Mouse (Mus musculus) MEL (cell line): ENCODE results near the gene Opcml. TPM values are rescaled to one million over a fixed set of nuclear protein-coding genes. Genes with fewer than 3 reads are reported as not detected.

ENCODE experiments used
- DNase-seq: peaks from one replicate; pipeline ENCODE4 v3.0.0; 2011; ENCODE audit warnings: low read depth, low spot score
- H3K27ac ChIP-seq: 2 replicates; pipeline ENCODE4 v1.5.1; 2012; ENCODE audit warnings: low read depth, mild to moderate bottlenecking, control low read depth, low read length, moderate library complexity; ENCODE audit not compliant: control insufficient read depth
- H3K27me3 ChIP-seq, 2 experiments: fragments of 150-350 bp in 1 of 2; sonication (generic) in 1 of 2; 2 replicates each; pipeline ENCODE4 v1.6.1; 2012; ENCODE audit warnings: low read length in 2 of 2, mild to moderate bottlenecking in 2 of 2, improper control_type of control experiment in 1 of 2, moderate library complexity in 1 of 2; ENCODE audit not compliant: insufficient read depth in 2 of 2, control insufficient read depth in 1 of 2
- H3K36me3 ChIP-seq, 2 experiments: 2 replicates each; pipeline ENCODE4 v1.6.1; 2012 to 2014; ENCODE audit warnings: low read length in 2 of 2, improper control_type of control experiment in 1 of 2, inconsistent platforms in 1 of 2, mild to moderate bottlenecking in 1 of 2; ENCODE audit not compliant: insufficient read depth in 2 of 2, control insufficient read depth in 1 of 2
- H3K4me1 ChIP-seq, 2 experiments: fragments of 150-350 bp in 1 of 2; sonication (generic) in 1 of 2; 2 replicates each; pipeline ENCODE4 v1.6.1; 2012; ENCODE audit warnings: low read length in 2 of 2, improper control_type of control experiment in 1 of 2, mild to moderate bottlenecking in 1 of 2; ENCODE audit not compliant: insufficient read depth in 2 of 2, control insufficient read depth in 1 of 2
- H3K4me3 ChIP-seq, 2 experiments: fragments of 150-350 bp in 1 of 2; sonication (generic) in 1 of 2; 2 replicates each; pipeline ENCODE4 v1.5.1; 2012; ENCODE audit warnings: low read depth in 2 of 2, low read length in 2 of 2, mild to moderate bottlenecking in 2 of 2, moderate library complexity in 2 of 2, control low read depth in 1 of 2, improper control_type of control experiment in 1 of 2; ENCODE audit not compliant: control insufficient read depth in 1 of 2, insufficient read depth in 1 of 2
- H3K79me2 ChIP-seq: 2 replicates; pipeline ENCODE4 v1.6.1; 2012; ENCODE audit warnings: mild to moderate bottlenecking, low read length, moderate library complexity; ENCODE audit not compliant: control insufficient read depth, poor library complexity, insufficient read depth
- H3K9ac ChIP-seq: 2 replicates; pipeline ENCODE4 v1.6.1; 2012; ENCODE audit warnings: low read depth, mild to moderate bottlenecking, control low read depth, low read length, moderate library complexity; ENCODE audit not compliant: control insufficient read depth, poor library complexity, severe bottlenecking
- H3K9me3 ChIP-seq: fragments of 150-350 bp; sonication (generic); replicated peaks from 2 replicates; pipeline ENCODE4 v1.6.1; 2012; ENCODE audit warnings: mild to moderate bottlenecking, low read length, improper control_type of control experiment, moderate library complexity; ENCODE audit not compliant: insufficient read depth
- CTCF ChIP-seq, 3 experiments: IDR thresholded peaks in 2 of 3; conservative IDR thresholded peaks in 1 of 3; 2 replicates each; pipeline ENCODE4 v1.5.1; 2011 to 2012; ENCODE audit warnings: low read length in 3 of 3, low read depth in 2 of 3, mild to moderate bottlenecking in 2 of 3, improper control_type of control experiment in 1 of 3, inconsistent platforms in 1 of 3, mixed read lengths in 1 of 3, moderate library complexity in 1 of 3; ENCODE audit not compliant: control insufficient read depth in 1 of 3, insufficient read depth in 1 of 3, poor library complexity in 1 of 3, severe bottlenecking in 1 of 3
- E2F4 ChIP-seq: IDR thresholded peaks from 2 replicates; pipeline ENCODE4 v1.6.1; 2011; ENCODE audit warnings: low read depth, low read length, improper control_type of control experiment, borderline replicate concordance
- EP300 ChIP-seq, 2 experiments: IDR thresholded peaks; 2 replicates each; pipeline ENCODE4 v1.6.1; 2011; ENCODE audit warnings: improper control_type of control experiment in 2 of 2, low read length in 2 of 2, low read depth in 1 of 2, mild to moderate bottlenecking in 1 of 2
- GATA1 ChIP-seq: IDR thresholded peaks from 2 replicates; pipeline ENCODE4 v1.6.1; 2011; ENCODE audit warnings: low read depth, low read length, improper control_type of control experiment
- JUND ChIP-seq: IDR thresholded peaks from 2 replicates; pipeline ENCODE4 v1.6.1; 2011; ENCODE audit warnings: low read depth, mild to moderate bottlenecking, improper control_type of control experiment, low read length
- KAT2A ChIP-seq: conservative IDR thresholded peaks from 2 replicates; pipeline ENCODE4 v1.6.1; 2012; ENCODE audit warnings: low read depth, low read length, improper control_type of control experiment, inconsistent platforms
- MAX ChIP-seq: IDR thresholded peaks from 2 replicates; pipeline ENCODE4 v1.6.1; 2011; ENCODE audit warnings: low read length, improper control_type of control experiment
- MAZ ChIP-seq: IDR thresholded peaks from 2 replicates; pipeline ENCODE4 v1.6.1; 2012; ENCODE audit warnings: low read depth, mild to moderate bottlenecking, inconsistent platforms, low read length, improper control_type of control experiment
- MYC ChIP-seq: IDR thresholded peaks from 2 replicates; pipeline ENCODE4 v1.6.1; 2011; ENCODE audit warnings: low read depth, mild to moderate bottlenecking, low read length, improper control_type of control experiment, moderate library complexity
- NELFE ChIP-seq: IDR thresholded peaks from 2 replicates; pipeline ENCODE4 v1.6.1; 2011; ENCODE audit warnings: low read depth, low read length, improper control_type of control experiment
- NRF1 ChIP-seq: IDR thresholded peaks from 2 replicates; pipeline ENCODE4 v1.6.1; 2014; ENCODE audit warnings: low read depth, mild to moderate bottlenecking, inconsistent platforms, low read length, improper control_type of control experiment, moderate library complexity; ENCODE audit not compliant: poor library complexity, insufficient read depth, severe bottlenecking
- POLR2A ChIP-seq, 2 experiments: IDR thresholded peaks; 2 replicates each; pipeline ENCODE4 v1.6.1; 2011 to 2012; ENCODE audit warnings: low read length in 2 of 2, mild to moderate bottlenecking in 2 of 2, control low read depth in 1 of 2, improper control_type of control experiment in 1 of 2, low read depth in 1 of 2, moderate library complexity in 1 of 2; ENCODE audit not compliant: control insufficient read depth in 1 of 2, insufficient read depth in 1 of 2, poor library complexity in 1 of 2
- POLR2AphosphoS2 ChIP-seq: IDR thresholded peaks from 2 replicates; pipeline ENCODE4 v1.6.1; 2011; ENCODE audit warnings: low read length, improper control_type of control experiment
- POLR2AphosphoS5 ChIP-seq: IDR thresholded peaks from 2 replicates; pipeline ENCODE4 v1.6.1; 2012; ENCODE audit warnings: low read depth, borderline replicate concordance, mild to moderate bottlenecking, inconsistent platforms, low read length, moderate library complexity, mixed read lengths
- RCOR1 ChIP-seq: IDR thresholded peaks from 2 replicates; pipeline ENCODE4 v1.6.1; 2012; ENCODE audit warnings: low read depth, mild to moderate bottlenecking, inconsistent platforms, low read length, improper control_type of control experiment
- SIN3A ChIP-seq: IDR thresholded peaks from 2 replicates; pipeline ENCODE4 v1.6.1; 2012; ENCODE audit warnings: low read length, improper control_type of control experiment, inconsistent platforms
- SMC3 ChIP-seq: IDR thresholded peaks from 2 replicates; pipeline ENCODE4 v1.6.1; 2011; ENCODE audit warnings: low read depth, low read length, improper control_type of control experiment
- TBP ChIP-seq: IDR thresholded peaks from 2 replicates; pipeline ENCODE4 v1.8.0; 2011; ENCODE audit warnings: low read depth, low read length, improper control_type of control experiment
- TCF12 ChIP-seq: IDR thresholded peaks from 2 replicates; pipeline ENCODE4 v1.6.1; 2014; ENCODE audit warnings: low read depth, mild to moderate bottlenecking, inconsistent platforms, low read length, improper control_type of control experiment, moderate library complexity
- UBTF ChIP-seq: IDR thresholded peaks from 2 replicates; pipeline ENCODE4 v1.6.1; 2012; ENCODE audit warnings: low read depth, mild to moderate bottlenecking, inconsistent platforms, low read length, improper control_type of control experiment, moderate library complexity, borderline replicate concordance; ENCODE audit not compliant: insufficient read depth
- ZMIZ1 ChIP-seq: IDR thresholded peaks from 2 replicates; pipeline ENCODE4 v1.6.1; 2012; ENCODE audit warnings: low read depth, mild to moderate bottlenecking, inconsistent platforms, low read length, improper control_type of control experiment, moderate library complexity
- ZNF384 ChIP-seq: IDR thresholded peaks from 2 replicates; pipeline ENCODE4 v1.6.1; 2012; ENCODE audit warnings: low read depth, mild to moderate bottlenecking, inconsistent platforms, low read length, improper control_type of control experiment
- polyA plus RNA-seq, 2 experiments: library from polyadenylated mRNA; stranded (reverse) in 1 of 2; unstranded in 1 of 2; fragments of >175 nt in 1 of 2; fragments of >200 nt in 1 of 2; gene quantifications; 2 replicates each; pipeline versions ENCODE4 v1.2.1 to v1.2.4; 2012; ENCODE audit warnings: low replicate concordance in 2 of 2, low read depth in 1 of 2; ENCODE audit not compliant: insufficient read length in 2 of 2, insufficient read depth in 1 of 2, missing spikeins in 1 of 2
- total RNA-seq: library from RNA; depleted of rRNA; stranded (reverse); fragments of 300-350 nt; gene quantifications from 2 replicates; pipeline ENCODE4 v1.2.3, GENCODE M21; 2012

Gene Opcml
- total and polyA plus RNA-seq, 3 experiments, result not detected

- no peaks in the 10 kb centered on the region for H3K4me1 ChIP-seq
- no peak for DNase-seq
- no peak overlapping the region for H3K9ac ChIP-seq
- no peaks in the 10 kb centered on the region for H3K27me3 ChIP-seq
- H3K27ac ChIP-seq, result no peak overlapping the region
- H3K9me3 ChIP-seq, result no peaks in the 10 kb centered on the region
- no peaks in the 10 kb centered on the region for H3K36me3 ChIP-seq
- H3K79me2 ChIP-seq, result no peaks in the 10 kb centered on the region
- no peak overlapping the region for H3K4me3 ChIP-seq
- no peak for TF ChIP-seq EP300 (IDR thresholded peaks at IDR 0.05; ENCODE audit: low read depth in 1 of 2, low read length in 2 of 2)
- no peak for TF ChIP-seq NRF1
- TF ChIP-seq ZMIZ1, result no peak
- TF ChIP-seq E2F4, result no peak
- no peak for TF ChIP-seq SMC3
- TF ChIP-seq MAZ, result no peak
- TF ChIP-seq POLR2AphosphoS5, result no peak
- TF ChIP-seq JUND, result no peak
- TF ChIP-seq SIN3A, result no peak
- TF ChIP-seq POLR2AphosphoS2, result no peak
- no peak for TF ChIP-seq MYC
- TF ChIP-seq TBP, result no peak
- TF ChIP-seq UBTF, result no peak
- no peak for TF ChIP-seq RCOR1
- no peak for TF ChIP-seq KAT2A
- no peak for TF ChIP-seq ZNF384
- TF ChIP-seq GATA1, result no peak
- TF ChIP-seq MAX, result no peak
- no peak for TF ChIP-seq TCF12
Measured at GRCm38 (mm10) chr9:28571682-28572081, 781.1 kb downstream of the Opcml start.

- DNase-seq, result no peak
- H3K36me3 ChIP-seq, result no peaks in the 10 kb centered on the region
Measured at GRCm38 (mm10) chr9:28572136-28572774, 781.7 kb downstream of the Opcml start.

More at GRCm38 (mm10) chr9:28572136-28572774, 781.7 kb downstream of the Opcml start:
- no peaks in the 10 kb centered on the region for H3K27me3 ChIP-seq
- TF ChIP-seq POLR2A (IDR thresholded peaks at IDR 0.05; ENCODE audit: control insufficient read depth in 1 of 2, insufficient read depth in 1 of 2, low read depth in 1 of 2, low read length in 2 of 2, poor library complexity in 1 of 2) (no peak), CTCF (IDR thresholded peaks at IDR 0.05 in 2 of 3, conservative IDR thresholded peaks at IDR 0.05 in 1 of 3; ENCODE audit: control insufficient read depth in 1 of 3, insufficient read depth in 1 of 3, low read depth in 2 of 3, low read length in 3 of 3, poor library complexity in 1 of 3, severe bottlenecking in 1 of 3) (no peak), NELFE (no peak)
- TF ChIP-seq, all 39 proteins: peak for 0
- no peaks in the 10 kb centered on the region for H3K79me2 ChIP-seq
- H3K27ac ChIP-seq, result no peak overlapping the region
- no peaks in the 10 kb centered on the region for H3K9me3 ChIP-seq
- no peaks in the 10 kb centered on the region for H3K4me1 ChIP-seq
- no peak overlapping the region for H3K9ac ChIP-seq
- H3K4me3 ChIP-seq, result no peak overlapping the region
